Mouse (Mus musculus): ENCODE results near the gene Nmb.

GRCm38 (mm10) chr7:80873631-80874030 is 31.2 kb downstream of the Nmb start:
- TF ChIP-seq CTCF (conservative IDR thresholded peaks at IDR 0.05 in 1 of 2, IDR thresholded peaks at IDR 0.05 in 1 of 2; ENCODE audit: low read depth in 2 of 2, low read length in 2 of 2) (peak in 1 of 2 experiments; percentile 21; a peak in 1 of 4 replicates), ELF1 (IDR thresholded peaks at IDR 0.05; ENCODE audit: low read depth, low read length) (no peak), POLR2A (IDR thresholded peaks at IDR 0.05; ENCODE audit: low read depth, low read length) (no peak)

All from CH12.LX (cell line).